Mouse (Mus musculus): Measurements from ENCODE around the gene Foxd4. TPM values are rescaled to one million over a fixed set of nuclear protein-coding genes. Genes with fewer than 3 reads are reported as not detected.

The Foxd4 gene
- total and polyA plus RNA-seq, 3 experiments, result not detected

DNA sequence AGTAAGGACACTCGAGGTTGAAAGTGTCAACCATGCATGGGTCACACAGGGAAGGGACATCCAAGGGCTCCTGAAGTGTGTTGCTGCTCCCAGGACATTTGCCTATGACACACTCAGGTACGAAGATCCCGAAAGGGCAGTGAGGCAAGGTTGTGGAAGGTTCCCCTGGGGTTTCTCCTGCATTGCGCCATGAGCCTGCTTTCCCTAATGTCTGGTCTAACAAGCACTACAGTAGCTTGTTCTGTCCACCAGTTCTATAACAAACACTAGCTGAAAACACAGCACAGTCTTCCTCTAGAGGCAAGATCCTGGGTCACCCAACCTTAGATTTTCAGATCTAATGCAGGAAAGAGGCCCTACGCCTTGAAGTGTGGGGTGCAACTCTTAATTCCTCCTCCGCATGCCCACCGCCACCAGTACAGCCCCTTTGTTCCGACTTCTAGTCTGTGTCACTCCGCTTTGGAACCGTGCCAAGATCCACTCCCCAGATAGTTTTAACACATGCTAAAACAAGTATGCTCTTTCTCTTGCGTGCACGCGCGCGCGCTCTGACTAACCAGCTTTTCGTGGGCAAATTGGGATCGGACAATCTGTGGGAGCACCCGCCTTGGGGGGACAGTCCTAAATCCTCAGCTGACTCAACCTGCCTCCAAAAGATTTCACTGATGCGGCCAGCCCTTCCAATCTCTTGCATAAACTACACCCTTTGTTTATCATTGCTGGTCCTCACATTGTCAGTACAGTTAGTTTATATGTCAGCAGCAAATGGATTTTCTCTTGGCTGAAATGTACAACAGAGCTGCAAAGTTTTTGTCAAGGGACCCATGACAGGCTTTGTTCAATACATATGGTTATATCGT is 49.3 kb downstream of the Foxd4 start:
- H3K4me3 ChIP-seq (replicated peaks in 1 of 3; ENCODE audit: low read depth in 2 of 3, low read length in 2 of 3, poor library complexity in 1 of 3), result no peak overlapping the region
- H3K27ac ChIP-seq (ENCODE audit: insufficient read depth, low read depth), result no peak overlapping the region
- in situ Hi-C loops (cut with MboI; ENCODE audit: low pct_ligation_motif_present, low pct_unique_long_range_greater_than_20kb, low sequenced_read_pairs), result loop anchor here (25.0 kb wide), 1 partner anchor 564 kb away; the partner anchor contains the start of gene Fxn
- TF ChIP-seq ZC3H11A (IDR thresholded peaks at IDR 0.05; ENCODE audit: low read depth, low read length) (no peak), USF2 (conservative IDR thresholded peaks at IDR 0.05; ENCODE audit: low read depth, low read length) (no peak), MXI1 (IDR thresholded peaks at IDR 0.05; ENCODE audit: low read depth, low read length) (no peak), JUN (IDR thresholded peaks at IDR 0.05; ENCODE audit: insufficient read depth, low read depth, low read length) (no peak), RAD21 (IDR thresholded peaks at IDR 0.05; ENCODE audit: low read depth, low read length) (no peak), MAX (IDR thresholded peaks at IDR 0.05; ENCODE audit: low read length) (no peak), UBTF (IDR thresholded peaks at IDR 0.05; ENCODE audit: low read depth, low read length) (no peak), SIN3A (IDR thresholded peaks at IDR 0.05; ENCODE audit: low read length) (no peak), IRF4 (IDR thresholded peaks at IDR 0.05; ENCODE audit: low read depth, low read length) (no peak), E2F4 (IDR thresholded peaks at IDR 0.05; ENCODE audit: insufficient replicate concordance, low read depth, low read length) (no peak), GABPA (IDR thresholded peaks at IDR 0.05; ENCODE audit: insufficient replicate concordance, low read depth, low read length) (no peak), CTCF (conservative IDR thresholded peaks at IDR 0.05 in 1 of 2, IDR thresholded peaks at IDR 0.05 in 1 of 2; ENCODE audit: low read depth in 2 of 2, low read length in 2 of 2) (no peak)
- no peak overlapping the region for H3K9ac ChIP-seq (ENCODE audit: insufficient read depth, low read depth)
- no peak overlapping the region for H3K4me2 ChIP-seq (ENCODE audit: insufficient read depth, low read depth, poor library complexity, severe bottlenecking)
- H3K27me3 ChIP-seq (replicated peaks), result no peaks in the 10 kb centered on the region
- DNase-seq (ENCODE audit: extremely low read depth), result no peak
- H3K36me3 ChIP-seq (replicated peaks in 1 of 2; ENCODE audit: control insufficient read depth in 1 of 2, insufficient read depth in 1 of 2, low read length in 1 of 2), result no peaks in the 10 kb centered on the region
- dilution Hi-C loops (cut with MboI; ENCODE audit: extremely low pct_ligation_motif_present, extremely low pct_unique_long_range_greater_than_20kb, low sequenced_read_pairs), result no loop called here
- no peaks in the 10 kb centered on the region for H3K9me3 ChIP-seq (replicated peaks; ENCODE audit: low read length)
- H3K4me1 ChIP-seq (ENCODE audit: control insufficient read depth in 1 of 2, insufficient read depth in 2 of 2), result no peaks in the 10 kb centered on the region
- H3K79me2 ChIP-seq (replicated peaks; ENCODE audit: control insufficient read depth, extremely low read depth, insufficient read depth, poor library complexity, severe bottlenecking), result no peaks in the 10 kb centered on the region

Other genes starting within 250 kb of the Foxd4 start
- not detected in 2 replicates for gene Tmem252, start 227.2 kb downstream of the Foxd4 start, total RNA-seq (2012; rRNA removed)
- not detected in 2 replicates for gene Tmem252, start 227.2 kb downstream of the Foxd4 start, total RNA-seq (2014; rRNA removed)
- not detected in 2 replicates for gene Tmem252, start 227.2 kb downstream of the Foxd4 start, polyA plus RNA-seq (2012; ENCODE audit: insufficient read length, low read depth)
- gene Pgm5, start 39.3 kb downstream of the Foxd4 start, total RNA-seq (2012; rRNA removed), result not detected in 2 replicates
- gene Pgm5, start 39.3 kb downstream of the Foxd4 start, total RNA-seq (2014; rRNA removed), result not detected in 2 replicates
- not detected in 2 replicates for gene Pgm5, start 39.3 kb downstream of the Foxd4 start, polyA plus RNA-seq (2012; ENCODE audit: insufficient read length, low read depth)
- 154 and 205 TPM in 2 replicates for gene Gm10053, start 25.5 kb downstream of the Foxd4 start, total RNA-seq (2012; rRNA removed)
- gene Gm10053, start 25.5 kb downstream of the Foxd4 start, total RNA-seq (2014; rRNA removed), result 315 and 357 TPM in 2 replicates
- 230 and 314 TPM in 2 replicates for gene Gm10053, start 25.5 kb downstream of the Foxd4 start, polyA plus RNA-seq (2012; ENCODE audit: insufficient read length, low read depth)
- gene Cbwd1, start 60.4 kb upstream of the Foxd4 start, total RNA-seq (2012; rRNA removed), result 21.6 and 27.2 TPM in 2 replicates
- gene Cbwd1, start 60.4 kb upstream of the Foxd4 start, total RNA-seq (2014; rRNA removed), result 50.9 and 59.5 TPM in 2 replicates
- 26.3 and 29.5 TPM in 2 replicates for gene Cbwd1, start 60.4 kb upstream of the Foxd4 start, polyA plus RNA-seq (2012; ENCODE audit: insufficient read length, low read depth)
- 22.4 and 26.4 TPM in 2 replicates for gene Dock8, start 98.3 kb upstream of the Foxd4 start, total RNA-seq (2012; rRNA removed)
- 9.8 and 13.6 TPM in 2 replicates for gene Dock8, start 98.3 kb upstream of the Foxd4 start, total RNA-seq (2014; rRNA removed)
- gene Dock8, start 98.3 kb upstream of the Foxd4 start, polyA plus RNA-seq (2012; ENCODE audit: insufficient read length, low read depth), result 33.9 and 37.5 TPM in 2 replicates